Mouse (Mus musculus) forebrain, postnatal 0 days (tissue): ENCODE results near the gene Gm49387. TPM values are rescaled to one million over a fixed set of nuclear protein-coding genes. Genes with fewer than 3 reads are reported as not detected.

ENCODE experiments used
- ATAC-seq: fragments of 200-750 bp; cut with Nextera tagmentation; 2 replicates; pipeline ENCODE4 v1.8.0; 2017; ENCODE audit warnings: mild to moderate bottlenecking, moderate library complexity
- DNase-seq: peaks from one replicate; pipeline ENCODE4 v3.0.0-alpha.2; 2015
- H3K27ac ChIP-seq: fragments of 300-500 bp; sonication (generic); 2 replicates; pipeline ENCODE4 v1.5.1; 2014; ENCODE audit warnings: low read depth, mild to moderate bottlenecking, antibody characterized with exemption, low read length, moderate library complexity, mixed read lengths
- H3K27me3 ChIP-seq: fragments of 300-500 bp; sonication (generic); 2 replicates; pipeline ENCODE4 v1.6.1; 2014; ENCODE audit warnings: mild to moderate bottlenecking, low read length, mixed read lengths; ENCODE audit not compliant: insufficient read depth
- H3K36me3 ChIP-seq: fragments of 300-500 bp; sonication (generic); 2 replicates; pipeline ENCODE4 v1.6.1; 2014; ENCODE audit warnings: mild to moderate bottlenecking, moderate library complexity; ENCODE audit not compliant: insufficient read depth
- H3K4me1 ChIP-seq: fragments of 300-500 bp; sonication (generic); 2 replicates; pipeline ENCODE4 v1.6.1; 2014; ENCODE audit warnings: antibody characterized with exemption; ENCODE audit not compliant: insufficient read depth
- H3K4me2 ChIP-seq: fragments of 300-500 bp; sonication (generic); 2 replicates; pipeline ENCODE4 v1.6.1; 2014; ENCODE audit warnings: low read depth, mild to moderate bottlenecking, moderate library complexity
- H3K4me3 ChIP-seq: fragments of 300-500 bp; sonication (generic); 2 replicates; pipeline ENCODE4 v1.5.1; 2014; ENCODE audit warnings: low read depth, low read length, mixed read lengths
- H3K9ac ChIP-seq: fragments of 300-500 bp; sonication (generic); 2 replicates; pipeline ENCODE4 v1.6.1; 2014; ENCODE audit warnings: mild to moderate bottlenecking
- H3K9me3 ChIP-seq: fragments of 300-500 bp; sonication (generic); 2 replicates; pipeline ENCODE4 v1.6.1; 2016; ENCODE audit warnings: low read length
- CTCF ChIP-seq: sonication (generic); IDR thresholded peaks from 2 replicates; pipeline ENCODE4 v1.5.1; 2016; ENCODE audit warnings: antibody characterized with exemption, control low read depth, low read depth
- WGBS: fragments of 180-500 bp; shearing (Covaris S2); extraction: QIAGEN DNeasy Blood & Tissue Kit; methylation state at CpG from one replicate; pipeline ENCODE4 v1.1.7; 2014; 5-methylcytosine and 5-hydroxymethylcytosine counted together
- polyA plus RNA-seq: library from polyadenylated mRNA; unstranded; fragments of >200 nt; fragmentation: Nextera tagmentation; extraction: Ambion mirVana; gene quantifications from 2 replicates; pipeline ENCODE4 v1.2.1, GENCODE M21; 2015
- total RNA-seq: library from RNA; depleted of rRNA; stranded (reverse); fragments of >200 nt; gene quantifications from 2 replicates; pipeline ENCODE4 v1.2.3, GENCODE M21; 2014

Gene Gm49387
- total and polyA plus RNA-seq, 2 experiments from 2014 or later: 1.6 TPM; not detected in 1

GRCm38 (mm10) chr14:31593036-31593435 is 47.6 kb downstream of the Gm49387 start:
- WGBS: 88% methylated on average over 2 of the region's 2 CpGs
- DNase-seq: no peak

GRCm38 (mm10) chr14:31591243-31591642 is 49.4 kb downstream of the Gm49387 start, which contains the start of gene Colq:
TSS of gene Colq (minus strand) at chr14:31591343.
- no peaks in the 10 kb centered on the region for H3K4me1 ChIP-seq
- no peaks in the 10 kb centered on the region for H3K36me3 ChIP-seq
- DNase-seq (no peak), ATAC-seq (no peak)
- WGBS: 89% methylated on average over 3 of the region's 3 CpGs
- H3K4me3 ChIP-seq: no peak within 1 kb of the TSS
- TF ChIP-seq CTCF: no peak
- no peaks in the 10 kb centered on the region for H3K9me3 ChIP-seq
- H3K4me2 ChIP-seq: no peak within 1 kb of the TSS
- H3K27me3 ChIP-seq: no peaks in the 10 kb centered on the region
- H3K9ac ChIP-seq: no peak within 1 kb of the TSS
- H3K27ac ChIP-seq: no peak within 1 kb of the TSS

More at GRCm38 (mm10) chr14:31593036-31593435, 47.6 kb downstream of the Gm49387 start:
- H3K4me2 ChIP-seq: no peak overlapping the region
- no peaks in the 10 kb centered on the region for H3K27me3 ChIP-seq
- no peaks in the 10 kb centered on the region for H3K4me1 ChIP-seq
- TF ChIP-seq CTCF: no peak
- H3K9me3 ChIP-seq: no peaks in the 10 kb centered on the region
- no peak overlapping the region for H3K9ac ChIP-seq
- H3K36me3 ChIP-seq: no peaks in the 10 kb centered on the region
- no peak overlapping the region for H3K4me3 ChIP-seq
- ATAC-seq: no peak
- no peak overlapping the region for H3K27ac ChIP-seq

- Histone ChIP-seq H3K27me3 (no peaks in the 10 kb centered on the region), H3K4me1 (no peaks in the 10 kb centered on the region), H3K9me3 (no peaks in the 10 kb centered on the region), H3K27ac (no peak overlapping the region), H3K4me3 (no peak overlapping the region), H3K36me3 (no peaks in the 10 kb centered on the region), H3K4me2 (no peak overlapping the region), H3K9ac (no peak overlapping the region)
- ATAC-seq: no peak
- TF ChIP-seq CTCF: no peak
- no peak for DNase-seq
- 86% methylated on average over 8 of the region's 8 CpGs for WGBS
These were observed 54.2 kb downstream of the Gm49387 start for GRCm38 (mm10) chr14:31586451-31586850.

GRCm38 (mm10) chr14:31583082-31583481 is 57.6 kb downstream of the Gm49387 start:
- WGBS: 88% methylated on average over 9 of the region's 9 CpGs
- Histone ChIP-seq H3K9me3 (no peaks in the 10 kb centered on the region), H3K36me3 (no peaks in the 10 kb centered on the region), H3K4me1 (no peaks in the 10 kb centered on the region), H3K27ac (no peak overlapping the region), H3K27me3 (no peaks in the 10 kb centered on the region), H3K9ac (no peak overlapping the region), H3K4me3 (no peak overlapping the region), H3K4me2 (no peak overlapping the region)
- ATAC-seq (no peak), DNase-seq (no peak)
- TF ChIP-seq CTCF: no peak

- Histone ChIP-seq H3K27me3 (no peaks in the 10 kb centered on the region), H3K4me2 (no peak overlapping the region)
- WGBS: 59% methylated on average over 9 of the region's 9 CpGs
These were observed 62.5 kb downstream of the Gm49387 start for GRCm38 (mm10) chr14:31577966-31578735.

GRCm38 (mm10) chr14:31576846-31577697 is 63.6 kb downstream of the Gm49387 start:
- Histone ChIP-seq H3K36me3 (no peaks in the 10 kb centered on the region), H3K4me1 (no peaks in the 10 kb centered on the region), H3K27me3 (no peaks in the 10 kb centered on the region), H3K27ac (no peak overlapping the region), H3K9ac (no peak overlapping the region), H3K4me3 (no peak overlapping the region), H3K9me3 (no peaks in the 10 kb centered on the region), H3K4me2 (no peak overlapping the region)
- DNase-seq: no peak
- no peak for TF ChIP-seq CTCF
- WGBS: 60% methylated on average over 10 of the region's 10 CpGs
- no peak for ATAC-seq

More at GRCm38 (mm10) chr14:31577966-31578735, 62.5 kb downstream of the Gm49387 start:
- H3K4me1 ChIP-seq: no peaks in the 10 kb centered on the region
- no peaks in the 10 kb centered on the region for H3K36me3 ChIP-seq
- no peak for TF ChIP-seq CTCF
- no peaks in the 10 kb centered on the region for H3K9me3 ChIP-seq
- no peak overlapping the region for H3K27ac ChIP-seq
- ATAC-seq (no peak), DNase-seq (no peak)
- no peak overlapping the region for H3K9ac ChIP-seq
- H3K4me3 ChIP-seq: no peak overlapping the region

GRCm38 (mm10) chr14:31575866-31576265 is 64.8 kb downstream of the Gm49387 start:
- Histone ChIP-seq H3K27ac (no peak overlapping the region), H3K9ac (no peak overlapping the region), H3K4me1 (no peaks in the 10 kb centered on the region), H3K27me3 (no peaks in the 10 kb centered on the region), H3K36me3 (no peaks in the 10 kb centered on the region), H3K4me2 (no peak overlapping the region), H3K4me3 (no peak overlapping the region), H3K9me3 (no peaks in the 10 kb centered on the region)
- no peak for DNase-seq
- TF ChIP-seq CTCF: no peak
- WGBS: 76% methylated on average over 9 of the region's 9 CpGs
- ATAC-seq: no peak
